Mouse (Mus musculus): ENCODE results near the gene Fam78a.
"Not testable (repeated sequence)": the region's sequence is repeated elsewhere in the genome, so short reads cannot be mapped to it uniquely, and the experiment has no call there.

Gene Fam78a

GRCm38 (mm10) chr2:32065371-32065791, 19.3 kb downstream of the Fam78a start:
- DNase-seq, result no peak

DNA sequence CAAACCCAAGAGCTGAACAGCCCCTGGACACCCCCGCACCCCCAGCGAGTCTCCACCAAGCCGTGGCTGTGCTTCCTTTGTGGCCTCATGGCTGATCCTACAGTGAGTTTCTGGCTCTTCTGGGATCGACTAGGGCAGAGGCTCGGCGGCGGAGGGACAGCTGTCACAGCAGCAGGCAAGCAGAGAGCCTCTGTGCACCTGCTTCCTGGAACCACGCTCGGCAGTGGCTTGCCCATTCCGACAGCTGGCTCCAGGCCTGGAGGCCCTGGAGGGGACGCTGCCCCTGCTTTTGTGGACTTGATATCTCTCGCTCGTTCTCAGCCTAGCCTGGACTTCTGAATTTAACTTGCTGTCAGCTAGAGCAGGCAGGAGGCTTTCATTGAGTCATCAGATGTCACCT, 19.7 kb downstream of the Fam78a start:
- no peak for DNase-seq

DNA sequence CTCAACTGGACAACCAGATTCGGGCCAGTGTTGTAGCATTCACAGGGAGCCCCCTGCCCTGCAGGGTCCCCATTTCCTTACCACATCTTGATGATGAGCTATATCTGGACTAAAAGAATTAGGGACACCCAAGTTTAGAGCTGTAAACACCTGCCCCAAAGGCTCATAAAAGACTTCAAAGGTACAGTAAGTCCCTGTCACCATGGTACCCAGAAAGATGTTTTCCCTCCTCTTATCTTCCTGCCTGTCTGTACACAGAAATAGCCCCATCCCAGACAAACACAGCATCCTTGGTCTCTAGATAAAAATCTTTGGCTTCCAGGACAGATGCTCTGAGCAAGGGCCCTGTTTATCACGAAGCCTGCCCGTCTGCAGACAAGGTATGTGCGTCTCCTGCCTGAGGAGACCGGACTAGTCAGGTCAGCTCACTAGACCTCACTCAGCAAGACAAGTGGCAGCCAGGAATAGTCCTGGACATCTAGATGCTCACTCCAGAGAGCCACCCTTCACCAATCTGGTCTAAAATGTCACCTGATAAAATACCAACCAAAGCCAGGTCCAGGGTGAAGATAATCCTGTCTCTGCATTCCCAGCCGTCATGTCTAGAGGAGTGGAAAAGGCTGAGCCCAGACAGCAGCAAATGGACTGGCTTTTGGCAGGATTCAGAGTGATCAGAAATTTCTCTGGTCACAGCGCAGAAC, 21.1 kb downstream of the Fam78a start:
- DNase-seq, result no peak

- DNase-seq, result no peak
Measured at GRCm38 (mm10) chr2:32062626-32063410, 21.8 kb downstream of the Fam78a start.

DNA sequence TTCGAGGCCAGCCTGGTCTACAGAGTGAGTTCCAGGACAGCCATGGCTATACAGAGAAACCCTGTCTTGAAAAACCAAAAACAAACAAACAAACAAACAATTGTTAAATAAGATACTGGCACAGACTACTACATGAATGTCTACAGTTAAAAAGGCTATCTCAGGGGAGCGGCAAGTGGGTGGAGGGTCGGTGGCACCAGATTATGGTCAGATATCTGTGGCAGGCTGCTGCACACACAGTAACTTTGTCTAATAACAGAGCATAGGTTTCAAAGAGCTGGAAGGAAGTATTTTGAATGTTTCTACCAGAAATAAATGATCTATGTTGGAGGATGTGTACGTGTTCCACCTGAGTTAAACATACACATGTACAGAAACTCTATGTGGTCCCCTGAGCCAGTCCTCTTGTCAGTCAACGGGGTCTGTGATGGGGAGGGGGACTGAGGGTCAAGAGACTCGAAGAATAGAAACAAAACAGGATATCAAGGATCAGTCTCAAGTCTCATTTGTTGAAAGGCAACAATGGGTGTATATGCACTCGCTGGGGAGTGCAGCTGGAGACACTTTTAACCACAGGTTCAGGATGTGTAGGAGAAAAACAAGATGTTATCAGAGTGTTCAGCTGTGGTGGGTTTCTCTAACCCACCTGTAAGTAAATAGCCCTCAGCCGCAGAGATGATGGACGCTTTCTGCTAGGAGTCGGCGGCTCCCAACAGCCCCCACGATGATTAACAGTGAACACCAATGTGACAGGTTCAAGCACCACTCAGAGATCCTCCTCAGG, 22.7 kb downstream of the Fam78a start:
- DNase-seq, result no peak

DNA sequence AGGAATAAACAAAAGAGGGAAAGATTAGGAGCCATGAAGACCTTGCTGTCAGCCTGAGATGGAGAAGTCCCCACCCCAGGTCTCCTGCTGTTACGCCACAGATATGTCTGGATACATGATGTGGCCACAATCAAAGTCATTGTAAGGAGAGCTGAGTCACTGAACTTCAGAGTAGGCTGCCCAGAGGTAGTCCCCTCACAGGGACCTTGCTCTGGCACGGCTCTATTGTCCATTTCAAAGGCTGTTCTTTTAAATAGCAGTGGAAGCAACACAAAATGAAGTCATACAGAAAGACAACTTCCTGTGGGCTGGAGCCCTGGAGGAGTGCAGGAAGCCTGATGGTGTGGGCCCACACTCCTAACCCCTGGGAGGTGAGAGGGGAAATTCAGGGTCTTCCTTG, 23.5 kb downstream of the Fam78a start:
- DNase-seq, result no peak

DNA sequence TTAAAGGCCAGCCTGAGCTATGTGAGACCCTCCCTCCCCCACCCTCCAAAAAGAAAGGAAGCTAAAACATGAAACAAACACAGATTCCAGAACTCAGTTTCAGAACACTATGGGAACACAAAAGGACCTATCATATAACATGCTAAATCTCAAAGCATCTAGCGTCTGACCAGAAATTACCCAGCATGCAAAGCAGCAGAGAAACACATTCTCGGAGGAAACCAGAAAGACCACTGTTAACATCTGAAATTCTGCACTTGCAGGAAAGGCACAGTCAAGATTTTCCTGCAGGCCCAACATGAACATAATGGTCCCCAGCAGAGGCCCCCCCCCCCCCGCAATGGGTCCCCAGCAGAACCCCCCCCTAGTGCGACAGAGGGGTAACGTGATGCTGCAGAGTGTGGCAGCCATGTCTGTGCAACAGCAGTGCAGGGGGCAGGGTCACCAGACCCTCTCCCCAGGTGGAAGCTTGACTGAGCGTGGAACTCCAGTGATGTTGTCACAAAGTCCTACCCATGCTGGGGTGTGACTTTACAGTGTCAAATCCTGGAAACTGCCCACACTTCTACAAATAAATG, 24.3 kb downstream of the Fam78a start:
- no peak for DNase-seq

DNA sequence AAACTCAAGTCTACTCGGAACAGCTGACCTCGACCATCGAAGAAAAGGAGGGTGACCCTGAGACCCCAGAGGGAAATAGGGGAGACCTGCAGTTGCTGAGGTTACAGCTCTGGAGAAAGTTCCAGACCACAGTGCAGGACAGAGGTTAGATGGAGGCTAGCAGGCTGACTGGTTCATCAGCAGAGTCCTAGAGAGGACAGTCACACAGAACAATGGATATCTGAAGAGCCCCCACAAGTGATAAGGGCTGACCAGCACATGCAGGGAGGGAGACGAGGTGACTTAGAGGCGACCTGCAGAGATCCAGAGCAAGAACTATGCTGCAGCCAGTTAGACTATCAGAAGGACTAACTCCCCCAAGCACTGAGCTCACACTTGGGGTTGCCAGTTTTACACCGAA, 25.0 kb downstream of the Fam78a start:
- no peak for DNase-seq

DNA sequence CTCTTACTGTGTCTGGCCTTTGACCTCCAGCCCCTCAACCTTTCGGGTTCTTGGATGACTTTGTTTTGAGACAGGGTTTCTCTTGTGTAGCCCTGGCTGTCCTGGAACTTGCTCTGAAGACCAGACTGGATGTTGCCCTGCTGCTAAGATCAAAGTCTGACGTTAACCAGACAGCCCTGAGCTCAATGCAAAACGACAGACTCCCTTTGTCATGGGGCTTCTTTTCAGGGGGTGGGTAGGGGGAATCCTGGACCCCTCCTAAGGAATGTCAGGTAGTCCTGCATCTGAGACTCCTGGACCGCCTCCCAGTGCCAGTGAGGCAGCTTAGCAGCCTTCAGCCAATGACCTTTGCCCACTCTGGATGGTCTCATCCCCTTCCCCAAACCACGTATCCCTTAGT, 25.9 kb downstream of the Fam78a start:
- no peak for DNase-seq

- DNase-seq, result no peak
Measured at GRCm38 (mm10) chr2:32058241-32058640, 26.4 kb downstream of the Fam78a start.

GRCm38 (mm10) chr2:32057794-32058193, 26.9 kb downstream of the Fam78a start:
- DNase-seq, result no peak

DNA sequence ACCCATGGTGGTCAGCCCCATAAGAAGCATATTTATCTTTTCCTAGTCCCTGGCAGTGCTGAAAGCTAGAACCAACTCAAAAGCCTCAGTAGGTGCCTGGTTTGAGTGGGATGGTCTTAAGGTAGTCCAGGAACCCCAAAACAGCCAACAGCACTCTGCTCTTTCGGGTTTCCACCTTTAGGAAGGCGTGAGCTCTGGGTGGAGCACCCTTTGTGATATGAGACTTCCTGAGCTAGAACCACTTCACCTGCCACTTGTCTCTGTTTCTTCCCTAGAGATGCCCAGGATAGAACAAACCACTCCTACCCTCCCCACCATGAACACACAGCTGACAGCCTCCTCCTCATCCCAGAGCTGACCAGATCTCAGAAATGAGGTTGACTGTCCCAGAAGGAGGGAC, 27.3 kb downstream of the Fam78a start:
- no peak for DNase-seq

DNA sequence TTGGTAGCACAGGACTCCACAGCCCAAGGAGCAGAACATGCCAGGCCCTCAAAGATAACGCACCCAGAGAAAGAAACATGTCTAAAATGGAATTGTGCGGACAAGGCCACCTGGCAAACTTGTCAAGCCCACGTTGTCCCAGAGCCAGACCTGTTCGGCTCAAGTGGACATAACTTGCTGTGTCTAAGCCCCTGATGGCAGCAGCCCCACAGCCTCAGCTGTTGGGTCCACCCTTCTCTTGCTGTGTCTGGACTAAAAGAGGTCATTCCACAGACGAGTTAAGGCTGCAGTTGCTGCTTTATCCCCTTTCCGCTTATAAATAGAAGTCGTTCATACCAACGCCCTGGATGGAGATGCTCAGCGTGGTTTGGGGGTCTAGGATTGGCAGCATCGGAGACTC, 28.1 kb downstream of the Fam78a start:
- no peak for DNase-seq

DNA sequence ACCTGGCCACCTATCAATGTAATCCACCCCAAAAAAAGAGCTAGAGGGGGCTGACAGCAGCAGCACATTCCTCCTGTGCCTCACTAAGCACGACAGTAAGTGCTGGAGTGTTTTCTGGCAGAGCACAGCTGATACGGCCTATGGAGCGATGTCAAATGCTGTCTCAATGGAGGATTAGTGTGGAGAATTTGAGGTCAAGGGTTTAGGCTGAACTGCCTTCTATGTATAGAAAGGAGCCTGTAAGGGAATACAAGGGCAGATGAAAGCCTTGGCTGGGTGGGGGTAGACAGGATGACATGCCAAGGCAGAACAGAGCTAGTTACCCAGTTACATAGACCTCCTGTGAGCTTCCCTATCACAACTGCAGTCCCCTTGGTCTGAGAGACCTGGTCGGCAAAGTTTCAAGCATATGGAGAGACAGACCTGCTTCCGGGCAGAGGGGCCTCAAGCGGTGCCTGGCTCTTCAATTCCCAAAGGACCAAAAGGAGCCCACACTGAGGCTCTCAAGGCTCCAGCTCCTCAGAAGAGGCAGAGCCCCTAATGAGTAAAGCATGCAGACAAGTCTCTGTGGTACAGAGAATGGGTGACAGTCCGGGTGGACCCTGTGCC, 29.2 kb downstream of the Fam78a start:
- DNase-seq, result no peak

DNA sequence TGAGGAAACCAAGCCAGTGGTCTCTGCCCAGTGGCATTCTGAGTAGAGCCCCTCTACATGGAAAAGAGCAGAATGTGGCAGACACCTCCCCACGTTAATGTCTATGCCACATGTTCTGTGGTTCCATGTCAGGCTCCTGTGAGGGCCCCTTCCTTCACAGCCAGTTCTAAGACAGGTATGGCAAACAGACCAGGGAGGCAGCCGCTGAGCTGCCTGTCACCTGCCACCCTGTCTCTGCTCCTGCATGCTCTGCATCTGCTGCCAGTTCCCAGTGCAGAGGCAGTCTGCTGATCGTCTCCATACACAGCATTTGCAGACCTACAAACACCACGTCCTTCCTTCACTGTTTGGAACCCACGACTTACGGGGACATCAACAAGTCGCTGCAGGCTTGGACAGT, 32.2 kb downstream of the Fam78a start:
- no peak for DNase-seq

DNA sequence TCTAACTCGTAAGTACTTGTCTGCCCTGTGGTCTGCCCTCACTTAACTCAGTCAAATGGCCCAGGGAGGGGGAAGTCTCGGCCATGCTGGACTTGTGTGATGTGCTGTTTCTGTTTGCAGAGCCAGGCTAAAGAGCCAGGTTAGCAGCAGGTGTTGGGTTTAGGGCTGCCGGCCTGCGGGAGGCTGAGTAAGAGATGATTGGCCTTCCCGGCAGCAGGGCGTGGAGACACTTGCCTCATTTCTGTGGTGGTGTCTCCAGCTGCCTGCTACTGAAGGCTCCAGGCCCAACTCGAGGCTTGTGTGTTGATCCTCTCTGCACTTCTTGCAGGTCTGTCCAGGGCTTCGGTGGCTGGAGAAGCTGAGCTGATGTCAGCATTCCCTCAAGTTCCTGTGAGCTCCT, 32.9 kb downstream of the Fam78a start:
- no peak for DNase-seq

- no peak for DNase-seq
Measured at GRCm38 (mm10) chr2:32047323-32047722, 37.3 kb downstream of the Fam78a start.

- DNase-seq, result no peak
Measured at GRCm38 (mm10) chr2:32046009-32046408, 38.6 kb downstream of the Fam78a start.

DNA sequence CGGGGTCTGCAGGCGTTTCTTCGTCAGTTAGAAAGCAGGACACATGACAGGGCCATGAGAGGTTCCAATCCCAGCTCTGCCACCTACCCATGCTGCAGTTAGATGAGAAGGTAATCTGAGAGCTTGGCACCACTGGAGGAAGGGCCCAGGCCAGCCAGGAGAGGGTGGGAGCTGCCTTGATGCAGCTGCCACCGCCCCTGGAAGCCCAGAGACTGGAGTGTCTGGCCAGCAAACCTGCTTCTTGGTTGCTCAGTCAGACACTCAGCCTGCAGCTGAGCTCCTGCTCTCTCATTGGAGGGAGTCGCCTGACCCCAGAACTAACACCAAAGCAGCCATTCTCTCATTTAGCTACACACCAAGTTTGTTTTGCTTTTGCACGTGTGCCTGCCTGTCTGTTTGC, 39.3 kb downstream of the Fam78a start:
- no peak for DNase-seq

DNA sequence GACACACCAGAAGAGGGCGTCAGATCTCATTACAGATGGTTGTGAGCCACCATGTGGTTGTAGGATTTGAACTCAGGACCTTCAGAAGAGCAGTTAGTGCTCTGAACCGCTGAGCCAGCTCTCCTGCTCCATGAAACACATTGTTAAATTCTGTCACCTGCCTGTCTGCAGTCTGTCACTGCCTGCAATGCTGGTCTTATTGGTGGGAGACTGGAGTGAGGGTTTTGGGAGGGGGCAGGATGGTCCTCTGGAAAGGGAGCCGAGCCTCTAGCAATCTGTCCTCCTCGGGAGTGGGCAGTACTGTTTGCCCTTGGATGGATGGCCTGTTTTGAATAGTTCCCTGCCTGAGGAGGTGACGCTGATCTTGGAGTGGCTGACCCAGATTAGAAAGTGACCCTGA, 40.8 kb downstream of the Fam78a start:
- DNase-seq, result no peak

DNA sequence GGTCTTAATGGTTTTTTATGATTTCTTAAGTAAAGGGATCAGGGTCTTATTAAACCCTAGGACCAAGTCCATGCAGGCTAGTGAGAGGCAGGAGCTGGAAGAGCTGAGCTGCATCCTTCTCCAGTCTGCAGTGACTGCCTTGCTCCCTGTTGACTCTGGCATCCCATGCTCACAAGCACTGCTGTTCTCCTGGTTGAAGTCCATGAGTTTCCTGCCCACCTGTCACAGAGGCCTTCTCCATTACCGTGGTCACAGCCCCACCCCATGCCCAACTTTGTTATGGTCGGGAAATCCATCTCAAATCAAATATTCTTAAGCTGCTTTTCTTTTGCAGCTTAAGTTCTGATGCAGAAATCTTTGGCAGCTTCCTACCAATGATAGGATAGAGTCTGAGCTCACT, 43.6 kb downstream of the Fam78a start:
- DNase-seq, result no peak

DNA sequence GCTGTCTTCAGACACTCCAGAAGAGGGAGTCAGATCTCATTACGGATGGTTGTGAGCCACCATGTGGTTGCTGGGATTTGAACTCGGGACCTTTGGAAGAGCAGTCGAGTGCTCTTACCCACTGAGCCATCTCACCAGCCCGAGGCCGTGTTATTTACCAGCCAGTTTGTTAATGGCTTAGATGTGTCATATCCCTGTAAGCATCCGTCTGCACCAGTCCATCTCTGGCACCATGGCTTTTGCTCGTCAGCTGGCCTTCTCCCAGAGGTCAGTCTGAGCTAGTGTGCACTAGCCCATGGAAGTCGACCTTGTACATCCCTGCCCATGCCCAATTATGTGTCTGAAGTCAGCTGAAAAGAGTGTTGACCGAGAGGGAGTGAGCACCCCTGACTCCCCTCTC, 44.0 kb downstream of the Fam78a start:
- DNase-seq, result not testable (repeated sequence)

DNA sequence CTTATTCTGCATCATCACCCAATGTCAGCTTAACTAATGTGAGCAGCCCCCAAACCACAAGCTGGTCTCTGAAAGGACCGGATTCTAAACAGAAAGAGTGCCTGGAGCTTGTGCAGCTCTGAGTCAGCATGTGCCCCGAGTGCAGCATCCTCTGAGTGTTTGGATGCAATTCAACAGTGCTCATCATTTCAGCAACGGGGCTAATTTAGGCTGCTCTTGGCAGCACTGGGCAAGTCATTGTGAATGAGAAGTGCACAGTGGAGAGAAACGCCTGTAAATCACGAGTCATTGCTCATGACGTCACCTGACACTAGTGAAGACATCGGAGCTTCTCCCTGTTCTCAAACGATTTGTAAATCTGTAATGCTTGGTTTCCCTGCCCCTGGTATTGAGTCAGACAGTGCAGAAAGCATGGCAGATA, 46.0 kb downstream of the Fam78a start:
- peak; percentile 86 for DNase-seq

Measured in layer of hippocampus, adult 9-11 months (tissue).